Mouse (Mus musculus) right cerebral cortex, postnatal 4 days (tissue): ENCODE data around the gene Tmem132d.
A peak's percentile ranks its signal among the peaks of the same experiment; 100 is the strongest.

Source experiments
- DNase-seq: peaks from one replicate; pipeline ENCODE4 v3.0.0-alpha.2; 2022

The Tmem132d gene

DNA sequence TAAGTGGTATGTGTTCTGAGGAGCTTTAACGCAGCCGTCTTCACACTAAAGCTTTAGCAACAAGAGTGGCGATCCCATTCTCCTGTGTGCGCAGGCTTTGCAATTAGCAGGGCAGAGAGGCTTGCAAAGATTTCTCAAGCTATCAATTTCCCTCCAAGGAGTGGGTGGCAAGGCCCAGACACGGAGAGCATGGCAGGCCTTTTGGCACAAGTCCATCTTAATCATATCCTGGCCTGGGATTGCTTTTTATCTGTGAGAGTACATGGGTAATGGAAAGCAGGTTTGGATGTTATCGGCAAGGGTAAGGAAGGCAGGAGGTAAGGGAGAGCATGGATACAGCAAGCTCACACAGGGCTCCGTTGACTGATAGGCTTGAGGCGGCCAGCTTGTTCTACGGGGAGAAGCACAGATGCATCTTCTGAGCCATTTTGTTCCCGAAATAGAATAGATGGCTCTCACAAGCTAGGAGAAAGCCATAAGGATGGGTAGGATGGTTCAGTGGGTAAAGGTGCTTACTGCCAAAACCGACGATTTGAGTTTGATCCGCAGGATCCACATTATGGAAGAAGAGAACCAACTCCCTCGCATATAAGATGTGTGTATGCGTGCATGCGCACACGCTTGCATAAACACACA is 228.1 kb downstream of the Tmem132d start:
- peak; percentile 14 for DNase-seq

DNA sequence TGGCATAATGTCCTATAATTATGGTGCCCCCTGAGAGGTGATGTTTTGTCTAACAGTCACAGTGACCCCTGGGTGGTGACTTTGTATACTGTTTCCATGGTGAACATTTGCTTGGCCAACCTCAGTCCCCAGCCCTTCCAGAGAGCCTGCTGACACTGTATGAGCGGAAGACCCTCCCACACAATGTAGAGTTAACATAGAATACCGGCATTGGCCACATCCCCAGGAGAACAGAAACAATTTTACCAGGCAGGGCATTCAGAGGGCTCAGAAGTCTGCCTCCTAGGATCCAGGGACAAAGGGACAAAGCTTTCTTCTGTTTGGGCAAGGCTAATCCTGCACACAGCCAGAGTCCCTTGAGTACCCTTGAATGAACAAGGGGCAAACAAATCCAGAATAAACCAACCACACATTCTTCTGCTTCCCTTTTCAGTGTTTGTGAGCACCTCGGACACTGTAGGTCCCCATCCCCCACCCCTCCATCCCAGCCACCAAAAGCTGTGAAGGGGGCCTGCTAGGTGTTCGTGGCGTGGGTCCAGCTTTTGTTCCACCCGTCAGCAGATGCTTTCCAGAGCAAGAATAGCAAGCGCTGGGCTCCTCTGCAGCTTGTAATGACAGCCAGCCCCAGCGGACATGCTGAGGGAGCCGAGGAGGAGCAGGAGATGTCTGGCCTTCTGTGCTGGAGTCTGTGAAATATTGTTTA is 228.8 kb downstream of the Tmem132d start:
- peak; percentile 28 for DNase-seq

DNA sequence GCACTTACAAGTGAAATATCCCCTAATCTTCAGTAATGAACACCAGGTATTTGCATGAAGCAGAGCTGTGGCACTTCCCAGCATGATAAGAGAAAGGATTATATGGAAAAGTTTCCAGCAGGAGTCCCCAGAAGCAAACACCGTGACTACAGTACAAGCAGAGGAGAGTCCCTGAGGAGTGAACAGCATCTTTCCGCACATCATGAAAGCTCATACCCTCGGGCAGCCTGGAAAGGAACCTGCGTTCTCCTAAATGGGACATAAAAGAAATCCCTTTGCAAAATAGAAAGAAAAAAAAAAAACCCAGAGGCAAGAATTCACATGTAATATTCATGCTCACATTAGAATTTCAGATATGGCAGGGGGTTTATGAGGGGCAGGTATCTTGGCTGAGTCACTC is 238.8 kb downstream of the Tmem132d start:
- DNase-seq = no peak

DNA sequence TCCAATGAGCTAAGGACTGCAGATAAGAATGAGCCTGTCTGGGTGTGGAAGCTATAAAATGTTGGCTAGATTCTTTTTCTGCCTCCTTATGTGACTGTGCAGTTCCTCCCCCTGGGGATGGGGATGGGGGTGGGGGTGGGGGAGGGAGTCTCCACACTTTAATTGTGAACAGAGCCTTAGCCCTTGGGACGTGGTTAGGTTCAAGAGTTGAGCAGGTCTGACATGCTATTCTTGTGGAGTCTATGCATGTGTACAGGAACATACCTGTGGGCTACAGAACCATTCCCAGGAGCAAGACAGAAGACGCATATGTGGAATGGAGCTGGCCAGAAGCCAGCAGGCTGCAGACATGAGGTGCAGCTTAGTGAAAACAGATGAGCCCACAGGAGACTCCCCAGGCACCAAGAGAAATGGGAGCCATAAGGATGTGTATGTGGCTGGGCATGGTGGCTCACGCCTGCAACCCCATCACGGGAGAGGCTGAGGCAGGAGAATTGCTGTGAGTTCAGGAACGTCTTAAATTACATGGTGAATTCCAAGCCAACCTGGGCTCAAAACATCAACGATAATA is 240.3 kb downstream of the Tmem132d start:
- DNase-seq = no peak

DNA sequence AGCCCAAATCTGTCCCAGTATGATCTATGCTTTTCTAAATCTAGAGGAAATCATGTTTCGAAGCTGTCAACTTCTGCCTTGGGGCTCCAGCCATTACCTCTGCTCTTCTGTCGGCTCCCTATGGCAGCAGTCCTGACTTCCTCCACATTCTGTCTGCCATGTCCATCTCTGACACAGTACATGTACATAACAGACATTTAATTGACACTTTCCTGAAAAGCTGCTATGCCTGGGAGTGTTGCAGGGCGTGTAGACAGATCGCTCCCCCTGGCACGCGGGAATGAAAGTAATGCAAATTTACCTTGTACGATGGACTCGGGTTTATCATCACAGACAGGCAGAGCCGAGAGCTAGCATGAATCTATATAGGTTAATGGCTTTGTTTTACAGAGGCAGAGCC is 241.2 kb downstream of the Tmem132d start:
- DNase-seq = no peak

DNA sequence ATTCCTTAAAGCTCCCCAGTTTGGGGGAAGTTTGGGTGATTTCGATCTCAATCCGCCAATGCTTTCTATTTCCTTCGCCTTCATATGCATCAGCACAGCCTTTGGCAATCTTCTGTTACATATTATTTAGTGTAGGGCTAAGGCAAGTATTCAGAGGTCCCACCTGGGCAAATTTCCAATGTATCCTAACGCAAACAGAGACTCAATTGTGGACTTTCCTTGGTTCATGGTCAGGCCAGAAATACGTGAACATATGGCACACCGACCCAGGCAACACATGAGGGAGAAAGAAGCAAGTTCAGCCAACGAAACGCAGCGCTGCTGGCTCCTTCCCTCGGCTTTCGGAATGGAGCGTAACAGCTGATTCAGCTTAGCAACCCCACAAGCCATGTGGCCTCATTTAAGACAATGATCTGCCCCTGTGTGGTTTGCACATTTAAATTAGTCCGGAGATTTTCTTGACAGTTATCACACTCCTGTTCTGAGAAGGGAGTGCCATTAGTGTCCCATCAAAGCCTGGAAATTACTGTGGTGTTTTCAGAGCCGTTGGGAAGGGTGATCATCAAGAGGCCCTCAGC is 242.5 kb downstream of the Tmem132d start:
- DNase-seq = no peak

DNA sequence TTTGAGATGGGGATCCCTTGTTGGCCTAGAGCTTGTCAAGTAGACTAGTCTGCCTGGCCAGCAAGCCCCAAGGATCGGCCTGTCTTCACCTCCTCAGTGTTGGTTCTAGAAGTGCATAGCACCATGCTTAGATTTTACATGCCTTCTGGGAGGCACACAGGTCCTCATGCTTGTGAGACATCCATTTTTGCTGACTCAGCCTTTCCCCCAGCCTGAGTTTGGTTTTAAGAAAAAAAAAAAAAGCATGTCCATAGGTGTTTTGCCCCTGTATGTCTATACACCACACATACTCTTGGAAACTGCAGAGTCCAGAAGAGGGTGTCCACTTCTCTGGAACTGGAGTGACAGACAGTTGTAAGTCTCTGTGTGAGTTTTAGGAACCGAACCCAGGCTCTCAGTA is 256.6 kb downstream of the Tmem132d start:
- no peak for DNase-seq

DNA sequence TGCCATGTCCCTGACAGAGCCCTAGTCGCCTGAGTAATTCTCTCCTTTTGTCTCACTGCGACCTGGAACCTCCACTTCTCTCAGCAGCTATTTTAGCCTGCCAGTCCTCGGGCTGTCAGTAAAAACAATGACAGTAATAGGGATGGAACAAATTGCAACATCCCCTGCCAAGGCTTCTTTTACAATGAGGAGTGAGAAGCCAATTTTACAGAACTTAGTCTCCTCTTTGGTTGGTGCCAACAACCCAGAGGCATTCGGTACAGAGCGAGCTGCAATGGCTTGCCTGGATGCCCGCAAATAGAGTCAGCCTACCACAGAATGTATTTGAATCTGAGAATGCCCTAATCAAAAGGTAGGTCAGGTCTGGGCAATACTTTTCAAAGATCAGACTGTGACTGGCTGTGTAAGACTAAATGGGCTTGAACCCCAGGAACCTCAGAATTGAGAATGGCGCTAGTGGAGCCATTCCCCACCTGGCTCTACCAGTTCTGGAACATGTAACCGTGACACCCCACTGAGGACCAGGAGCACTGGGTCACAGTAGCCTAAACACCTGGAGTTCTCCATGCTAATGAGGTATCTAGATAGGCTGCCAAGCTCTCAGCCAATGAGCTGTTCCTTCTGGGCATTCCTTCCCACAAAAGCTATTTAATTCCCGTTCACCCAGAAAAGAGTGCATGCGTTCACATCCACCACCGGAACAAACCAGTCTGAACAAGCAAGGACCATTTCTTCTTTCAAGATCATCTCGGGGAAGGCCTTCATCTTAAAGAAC is 273.8 kb downstream of the Tmem132d start:
- no peak for DNase-seq

DNA sequence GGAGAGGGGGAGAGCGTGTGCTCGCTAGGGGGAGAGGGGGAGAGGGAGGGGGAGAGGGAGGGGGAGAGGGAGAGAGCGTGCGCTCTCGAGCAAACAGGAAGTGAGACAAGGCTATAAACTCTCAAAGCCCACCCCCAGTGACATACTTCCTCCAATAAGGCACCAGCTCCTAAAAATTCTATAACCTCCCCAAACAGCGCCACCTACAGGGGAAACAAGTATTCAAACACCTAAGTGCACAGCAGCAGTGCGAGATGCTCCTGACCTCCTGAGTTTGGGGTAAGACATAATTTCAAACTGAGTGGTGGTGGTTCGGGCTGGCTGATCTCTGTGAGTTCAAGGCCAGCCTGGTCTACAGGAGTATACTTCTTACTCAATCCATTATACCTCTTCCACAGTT is 281.4 kb downstream of the Tmem132d start:
- no peak for DNase-seq

DNA sequence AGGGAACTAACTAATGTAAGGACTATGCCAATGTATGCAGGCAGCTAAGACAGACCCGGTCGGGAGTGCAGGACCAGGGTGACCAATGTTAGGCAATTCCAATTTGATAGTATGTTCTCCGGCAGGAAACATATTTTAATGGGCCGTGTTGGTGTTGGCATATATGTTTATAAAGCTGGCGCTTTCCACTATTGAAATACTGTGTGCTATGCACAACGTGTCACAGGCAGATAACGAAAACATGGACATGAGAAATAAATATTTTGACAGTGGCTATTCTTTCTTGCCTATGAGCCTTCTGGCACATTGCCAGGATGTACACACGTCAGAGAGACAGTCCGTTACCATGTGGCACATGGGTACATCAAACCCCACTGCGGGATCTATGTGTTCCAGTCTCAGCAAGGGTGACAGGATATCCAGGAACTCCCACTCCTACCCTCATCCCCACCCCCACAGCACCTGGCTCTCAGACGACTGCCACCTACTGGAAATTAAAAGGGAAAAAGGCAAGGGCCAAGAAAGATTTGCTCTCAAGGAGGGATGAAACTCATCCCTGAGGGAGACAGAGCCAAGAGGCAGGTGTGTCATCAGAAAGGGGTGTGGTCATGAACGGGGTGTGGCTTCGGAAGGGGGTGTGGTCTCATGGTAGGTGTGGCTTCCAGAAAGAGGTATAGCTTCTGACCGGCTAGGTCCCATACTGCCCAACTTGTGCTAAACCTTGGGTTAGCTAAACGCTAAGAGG is 285.8 kb downstream of the Tmem132d start:
- DNase-seq = no peak

DNA sequence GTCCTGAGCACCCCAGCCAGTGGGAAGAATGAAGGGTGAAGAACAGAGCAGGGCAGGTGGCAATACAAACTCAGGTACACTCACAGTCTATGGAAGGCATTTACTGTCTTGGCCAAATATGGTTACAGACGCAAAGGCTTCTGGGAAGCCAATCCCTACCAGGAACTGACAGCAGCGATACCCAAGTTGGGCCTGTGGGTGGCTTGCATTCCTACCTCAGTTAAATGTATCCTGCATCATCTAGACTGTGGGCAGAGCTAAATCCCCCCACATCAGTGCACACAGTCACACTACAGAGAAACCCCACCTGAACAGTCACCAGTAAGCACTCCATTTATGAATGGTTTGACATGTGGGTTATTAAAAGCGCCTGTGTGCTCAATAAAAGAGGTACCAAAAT is 288.1 kb downstream of the Tmem132d start:
- DNase-seq = no peak

DNA sequence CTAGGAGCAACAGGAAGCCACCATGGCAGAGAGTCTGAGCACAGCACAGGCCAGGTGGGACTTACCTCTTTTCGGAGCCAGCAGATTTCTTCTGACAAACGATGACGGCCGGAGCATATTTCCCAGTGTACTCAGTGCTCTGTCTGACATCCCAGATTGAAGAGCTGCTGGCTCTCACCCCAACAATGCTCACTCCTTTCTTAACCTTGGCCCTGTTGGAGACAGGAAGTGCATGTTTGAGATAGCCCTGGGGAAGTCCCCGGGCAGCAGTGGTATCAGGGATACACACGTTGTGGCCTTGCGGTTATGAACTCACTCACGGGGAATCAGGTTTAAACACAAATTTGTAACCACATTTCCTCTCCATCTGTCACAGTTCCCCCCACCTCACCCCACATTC is 296.1 kb downstream of the Tmem132d start:
- DNase-seq = no peak

DNA sequence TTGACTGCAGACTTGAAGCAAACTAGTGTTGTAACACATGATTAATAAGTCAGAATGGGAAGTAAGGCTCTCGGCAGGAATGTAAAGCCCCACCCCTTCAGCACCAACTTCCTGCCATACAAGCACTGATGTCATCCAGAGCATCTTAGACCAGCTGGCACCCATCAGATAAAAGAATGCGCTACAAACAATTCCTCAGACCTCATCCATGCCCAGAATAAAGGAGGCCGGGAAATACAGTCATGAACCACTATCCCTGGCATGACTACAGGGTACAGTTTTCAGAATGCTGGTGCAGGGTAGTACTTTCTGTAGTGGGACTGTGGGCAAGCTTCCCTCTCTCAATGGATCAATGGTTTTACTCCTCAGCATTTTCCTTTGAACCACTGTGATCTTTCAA is 310.2 kb downstream of the Tmem132d start:
- no peak for DNase-seq

DNA sequence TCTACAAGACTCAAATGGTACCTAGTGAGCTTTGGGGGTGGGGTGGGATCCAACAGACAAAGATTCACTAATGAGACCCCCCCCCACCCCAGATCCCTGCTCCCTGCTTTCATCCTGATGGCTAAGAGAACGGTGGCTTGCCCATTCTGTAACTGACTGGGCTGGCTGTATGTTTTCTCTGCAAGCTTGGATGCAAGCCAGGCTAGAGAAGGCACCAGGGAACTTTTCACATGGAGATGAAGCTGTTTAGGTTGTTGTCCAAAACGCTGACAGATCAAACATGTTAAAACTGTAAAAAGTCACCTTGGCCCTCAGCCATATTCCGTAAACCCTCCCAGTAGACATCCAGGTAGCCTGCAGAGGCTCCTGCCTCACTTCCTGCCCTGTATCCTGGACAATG is 313.7 kb downstream of the Tmem132d start:
- no peak for DNase-seq

DNA sequence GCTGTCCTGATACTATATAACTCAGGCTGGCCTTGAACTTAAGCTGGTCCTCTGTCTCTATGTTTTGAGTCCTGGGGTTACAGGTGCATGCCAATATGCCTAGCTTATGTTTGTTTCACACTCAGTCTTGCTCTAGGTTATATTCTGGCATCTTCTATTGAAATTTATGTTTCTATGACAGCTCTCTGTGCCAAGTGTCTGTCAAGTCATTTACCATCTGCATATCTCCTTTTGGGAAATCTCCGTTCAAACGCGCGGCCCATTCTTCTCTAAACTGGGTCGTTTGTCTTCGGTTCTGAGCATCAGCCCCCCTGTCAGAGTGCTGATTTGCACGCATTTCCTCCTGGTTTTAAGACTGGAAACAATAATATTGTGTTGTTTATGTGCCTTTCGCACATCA is 319.8 kb downstream of the Tmem132d start:
- no peak for DNase-seq

DNA sequence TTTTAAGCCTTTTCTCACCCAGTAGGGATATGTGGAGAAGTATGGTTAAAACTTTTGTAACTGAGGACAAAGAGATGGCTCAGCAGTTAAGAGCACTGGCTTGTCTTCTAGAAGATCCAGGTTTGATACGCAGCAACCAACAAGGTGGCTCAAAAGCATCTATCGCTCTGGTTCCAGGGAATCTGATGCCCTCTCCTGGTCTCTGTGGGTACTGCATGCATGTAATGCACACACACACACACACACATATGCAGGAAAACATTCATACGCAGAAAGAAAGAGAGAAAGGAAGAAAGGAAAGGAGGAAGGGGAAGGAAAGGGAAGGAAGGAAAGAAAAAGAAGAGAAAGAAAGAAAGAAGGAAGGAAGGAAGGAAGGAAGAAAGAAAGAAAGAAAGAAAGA is 320.4 kb downstream of the Tmem132d start:
- no peak for DNase-seq

DNA sequence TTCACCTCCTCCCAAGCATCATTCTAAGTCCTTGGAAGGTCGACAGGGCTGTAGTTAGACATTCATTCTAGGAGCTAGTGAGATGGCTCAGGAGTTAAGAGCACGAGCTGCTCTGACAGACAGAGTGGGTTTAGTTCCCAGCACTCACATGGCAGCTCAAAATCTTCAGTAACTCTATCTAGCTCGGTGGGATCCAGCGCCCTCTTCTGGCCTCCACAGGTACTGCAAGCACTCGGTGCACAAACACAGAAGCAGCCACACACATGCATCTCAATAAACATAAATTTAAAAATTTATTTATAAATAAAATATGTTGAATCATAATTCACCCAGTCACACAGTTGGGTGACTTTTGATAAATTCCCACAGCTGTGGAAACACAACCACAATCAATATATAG is 321.2 kb downstream of the Tmem132d start:
- DNase-seq = no peak

DNA sequence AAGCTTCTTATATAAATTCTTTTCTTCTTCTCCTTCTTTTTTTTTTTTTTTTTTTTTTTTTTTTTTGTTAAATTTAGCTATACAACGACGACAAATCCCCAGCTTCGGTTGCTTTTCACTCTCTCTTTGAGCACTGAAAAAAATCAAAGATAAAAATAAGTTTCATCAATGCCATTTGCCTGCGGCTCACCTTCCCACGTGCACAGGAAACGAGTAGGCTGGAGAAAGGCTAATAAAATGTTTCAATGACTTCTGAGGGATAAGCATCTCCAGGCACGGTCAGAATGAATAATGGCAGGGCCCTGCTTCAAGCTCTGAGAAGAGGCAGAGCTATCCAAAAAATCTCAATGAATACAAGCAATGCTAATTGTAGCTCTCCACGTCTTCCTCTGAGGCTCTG is 330.3 kb downstream of the Tmem132d start:
- no peak for DNase-seq

DNA sequence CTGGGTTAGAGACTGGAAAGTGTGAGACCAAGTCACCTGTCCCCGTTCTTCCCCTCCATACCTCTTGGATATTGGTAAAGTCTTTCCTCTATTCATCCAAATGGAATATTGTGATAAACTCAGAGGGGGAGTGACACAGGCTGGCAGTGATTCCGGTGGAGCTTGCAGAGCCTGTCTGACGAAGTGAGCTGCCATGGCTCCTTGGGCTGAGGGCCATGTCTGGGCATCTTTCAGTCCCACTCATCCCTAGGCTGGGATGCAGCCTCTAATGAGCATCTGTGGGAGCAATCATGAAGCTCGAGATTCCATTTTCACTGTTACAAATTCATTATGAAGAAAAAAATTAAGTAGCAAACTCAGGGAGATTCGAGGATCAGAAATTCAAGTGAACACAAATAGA is 332.5 kb downstream of the Tmem132d start:
- DNase-seq = no peak

DNA sequence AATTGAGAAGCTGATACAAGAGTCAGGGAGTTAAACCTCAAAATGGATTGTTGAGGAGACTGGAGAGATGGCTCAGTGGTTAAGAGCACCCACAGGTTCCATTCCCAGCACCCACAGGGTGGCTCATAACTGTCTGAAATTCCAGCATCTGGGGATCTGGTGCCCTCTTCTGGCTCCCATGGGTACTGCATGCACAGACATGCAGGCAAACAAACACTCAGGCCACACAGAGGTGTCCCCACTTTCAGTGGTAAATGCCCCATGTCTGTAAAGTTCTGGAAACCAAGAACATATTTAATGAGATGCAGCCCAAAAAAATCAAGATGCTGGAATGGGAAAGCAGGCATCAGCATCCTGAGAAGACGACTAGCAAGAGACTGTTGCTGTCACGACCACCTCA is 333.4 kb downstream of the Tmem132d start:
- DNase-seq = no peak

DNA sequence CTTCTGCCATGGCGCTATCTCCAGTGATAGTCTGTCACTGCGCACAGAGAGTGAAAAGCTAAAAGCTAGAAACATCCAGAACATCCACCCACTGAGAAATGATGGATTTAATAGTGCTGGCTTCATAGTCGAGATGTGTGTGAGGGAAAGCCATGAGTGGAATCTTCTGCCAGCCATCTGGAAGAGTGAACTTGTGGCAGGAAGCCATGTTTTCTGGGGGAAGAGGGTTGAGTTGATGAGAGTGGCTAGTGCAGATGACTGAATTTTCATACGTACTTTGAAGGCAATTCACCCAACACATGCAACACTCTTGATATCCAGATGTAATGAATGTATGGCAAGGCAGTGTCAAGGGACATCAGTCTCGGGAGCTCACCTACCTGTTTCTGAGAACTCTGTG is 342.3 kb downstream of the Tmem132d start:
- DNase-seq = no peak

DNA sequence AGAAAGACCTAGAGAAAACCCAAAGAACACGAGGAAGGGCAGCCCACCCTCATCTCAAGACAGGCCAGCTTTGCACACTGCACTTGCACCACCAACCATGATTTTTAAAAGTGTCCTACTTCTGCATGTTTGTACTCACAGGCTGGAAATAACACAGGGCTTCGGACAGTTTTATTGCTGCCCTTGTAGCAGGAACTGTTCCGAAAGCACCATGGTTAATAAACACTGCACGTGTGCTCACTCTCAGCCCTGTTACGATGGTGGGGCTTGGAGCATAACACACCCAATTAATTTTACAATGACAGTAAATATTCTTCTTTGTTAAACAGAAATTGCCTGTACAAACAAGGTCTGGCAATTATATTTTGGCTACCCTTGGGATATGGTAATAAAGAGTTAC is 357.4 kb downstream of the Tmem132d start:
- no peak for DNase-seq

DNA sequence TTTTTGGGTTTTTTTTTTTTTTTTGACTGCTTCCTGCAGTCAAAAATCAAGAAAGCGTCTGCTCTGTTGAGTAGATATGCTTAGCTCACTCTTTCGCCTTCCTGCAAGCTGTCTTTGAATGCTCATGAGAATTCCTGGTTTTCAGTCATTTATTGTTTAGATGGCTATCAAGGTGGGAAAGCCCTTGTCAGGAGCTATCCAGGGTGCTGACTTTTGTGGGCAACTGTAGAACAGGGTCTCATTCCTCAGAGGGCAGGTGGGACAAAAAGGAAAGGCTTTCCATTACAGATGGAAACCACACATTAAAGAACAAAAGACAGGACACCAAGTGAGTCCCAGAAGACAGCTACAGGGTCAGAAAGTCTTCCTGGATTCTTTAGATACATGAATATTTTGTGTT is 360.3 kb downstream of the Tmem132d start:
- no peak for DNase-seq
